Mouse (Mus musculus) midbrain, embryonic 11.5 days (tissue): ENCODE results near the gene Angpt4. TPM values are rescaled to one million over a fixed set of nuclear protein-coding genes. Genes with fewer than 3 reads are reported as not detected.

Experiments used
- ATAC-seq: fragments of 200-750 bp; cut with Nextera tagmentation; 2 replicates; pipeline ENCODE4 v1.8.0; 2017; ENCODE audit warnings: moderate TSS enrichment, moderate library complexity; ENCODE audit not compliant: low FRiP score
- DNase-seq: peaks from one replicate; pipeline ENCODE4 v3.0.0; 2015; ENCODE audit warnings: low spot score; ENCODE audit errors: missing footprints
- H3K27ac ChIP-seq: fragments of 300-500 bp; sonication (generic); 2 replicates; pipeline ENCODE4 v1.5.1; 2014; ENCODE audit warnings: low read depth, low read length
- H3K27me3 ChIP-seq: fragments of 300-500 bp; sonication (generic); 2 replicates; pipeline ENCODE4 v1.6.1; 2014; ENCODE audit warnings: mild to moderate bottlenecking, low read length, moderate library complexity, mixed read lengths; ENCODE audit not compliant: control insufficient read depth, insufficient read depth
- H3K36me3 ChIP-seq: fragments of 300-500 bp; sonication (generic); 2 replicates; pipeline ENCODE4 v1.6.1; 2014; ENCODE audit warnings: mild to moderate bottlenecking, low read length, moderate library complexity, mixed read lengths; ENCODE audit not compliant: control insufficient read depth, insufficient read depth
- H3K4me1 ChIP-seq: fragments of 300-500 bp; sonication (generic); 2 replicates; pipeline ENCODE4 v1.6.1; 2014; ENCODE audit warnings: low read length; ENCODE audit not compliant: control insufficient read depth, insufficient read depth
- H3K4me2 ChIP-seq: fragments of 300-500 bp; sonication (generic); 2 replicates; pipeline ENCODE4 v1.6.1; 2014; ENCODE audit warnings: mild to moderate bottlenecking, moderate library complexity
- H3K4me3 ChIP-seq: fragments of 300-500 bp; sonication (generic); 2 replicates; pipeline ENCODE4 v1.5.1; 2014; ENCODE audit warnings: low read depth, low read length
- H3K9ac ChIP-seq: fragments of 300-500 bp; sonication (generic); 2 replicates; pipeline ENCODE4 v1.6.1; 2014; ENCODE audit warnings: low read length
- H3K9me3 ChIP-seq: fragments of 300-500 bp; sonication (generic); 2 replicates; pipeline ENCODE4 v1.6.1; 2016; ENCODE audit warnings: low read length; ENCODE audit not compliant: control insufficient read depth
- WGBS: fragments of 180-500 bp; shearing (Covaris S2); extraction: QIAGEN DNeasy Blood & Tissue Kit; methylation state at CpG from one replicate; pipeline ENCODE4 v1.1.7; 2014; 5-methylcytosine and 5-hydroxymethylcytosine counted together
- polyA plus RNA-seq: library from polyadenylated mRNA; unstranded; fragments of >200 nt; fragmentation: Nextera tagmentation; extraction: Ambion mirVana; gene quantifications from 2 replicates; pipeline ENCODE4 v1.2.1, GENCODE M21; 2014

The Angpt4 gene
- polyA plus RNA-seq = 0.12 and 0.37 TPM in 2 replicates

GRCm38 (mm10) chr2:151910919-151911500, at the start of gene Angpt4:
Gene Angpt4 (plus strand): TSS chr2:151911210.
- H3K4me2 ChIP-seq = no peak within 1 kb of the TSS
- H3K36me3 ChIP-seq = no peaks in the 10 kb centered on the region
- H3K4me1 ChIP-seq = peaks cover 4% of the 10 kb centered on the region; the same call in 1 of the 2 replicates
- 68% methylated on average over 12 of the region's 13 CpGs for WGBS
- DNase-seq (peak; percentile 70), ATAC-seq (no peak)
- no peaks in the 10 kb centered on the region for H3K27me3 ChIP-seq
- no peak within 1 kb of the TSS for H3K27ac ChIP-seq
- H3K9me3 ChIP-seq = no peaks in the 10 kb centered on the region
- H3K9ac ChIP-seq = 0 out of 2 replicates have a peak within 1 kb of the TSS, but pooled peaks have one; percentile 1
- no peak within 1 kb of the TSS for H3K4me3 ChIP-seq

DNA sequence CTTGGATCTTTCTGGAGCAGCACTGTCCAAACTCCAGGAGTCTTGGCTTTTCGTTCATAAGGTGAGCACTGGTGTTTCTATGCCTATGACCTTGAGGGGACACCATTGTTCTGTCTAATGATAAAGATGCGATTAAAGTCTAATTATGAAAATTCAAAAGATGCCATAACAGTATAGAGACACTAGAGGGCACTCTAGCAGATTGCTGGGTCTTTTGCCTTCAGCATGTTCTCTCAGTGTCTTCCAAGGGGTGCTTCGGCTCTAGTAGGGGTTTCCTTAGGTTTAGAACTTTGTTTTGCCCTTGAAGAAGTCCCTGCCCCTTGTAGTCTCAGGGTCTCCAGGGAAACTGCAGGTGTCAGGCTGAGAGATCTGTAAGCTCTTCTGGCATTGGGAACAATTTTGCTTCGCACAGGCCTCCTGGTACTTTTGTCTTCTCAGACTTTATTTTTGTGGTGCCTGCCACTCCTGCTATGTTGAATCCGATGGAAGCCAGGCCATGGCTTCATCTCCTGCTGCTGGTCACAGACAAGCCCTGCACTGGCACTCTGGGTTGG, 48.7 kb upstream of the Angpt4 start:
- no peaks in the 10 kb centered on the region for H3K27me3 ChIP-seq
- H3K27ac ChIP-seq = no peak overlapping the region

DNA sequence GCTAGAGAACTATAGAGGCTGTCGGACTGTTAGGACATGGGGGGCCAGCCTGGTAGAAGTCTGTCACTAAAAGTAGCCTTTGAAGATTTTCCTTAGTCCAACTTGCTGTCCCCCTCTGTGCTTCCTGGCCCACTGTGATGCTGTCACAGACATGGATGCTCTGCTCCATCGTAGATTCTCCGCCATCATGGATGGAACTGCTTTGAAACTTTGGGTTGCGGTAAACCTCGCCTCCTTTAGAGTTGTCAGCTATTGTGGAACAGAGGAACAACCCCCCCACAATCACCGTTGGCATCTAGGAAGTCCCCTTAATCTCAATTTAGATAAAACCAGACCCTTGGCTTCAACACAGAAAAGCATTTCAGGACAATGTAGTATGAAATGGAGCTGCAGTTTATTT, 46.1 kb upstream of the Angpt4 start:
- Histone ChIP-seq H3K4me3 (no peak overlapping the region), H3K4me2 (no peak overlapping the region), H3K9ac (no peak overlapping the region), H3K9me3 (no peaks in the 10 kb centered on the region), H3K4me1 (peaks cover 5% of the 10 kb centered on the region; the same call in 1 of the 2 replicates), H3K27ac (no peak overlapping the region), H3K36me3 (no peaks in the 10 kb centered on the region), H3K27me3 (no peaks in the 10 kb centered on the region)
- peak; percentile 53 for DNase-seq
- no peak for ATAC-seq
- WGBS = 91% methylated on average over 6 of the region's 6 CpGs

More for the DNA sequence above, 48.7 kb upstream of the Angpt4 start:
- WGBS = 50% methylated on average over 5 of the region's 5 CpGs
- no peaks in the 10 kb centered on the region for H3K9me3 ChIP-seq
- H3K4me1 ChIP-seq = peaks cover 5% of the 10 kb centered on the region; the same call in 1 of the 2 replicates
- no peak overlapping the region for H3K4me2 ChIP-seq
- ATAC-seq (no peak; the same call in 1 of the 2 replicates), DNase-seq (peak; percentile 79)
- no peak overlapping the region for H3K4me3 ChIP-seq
- H3K36me3 ChIP-seq = no peaks in the 10 kb centered on the region
- H3K9ac ChIP-seq = no peak overlapping the region

DNA sequence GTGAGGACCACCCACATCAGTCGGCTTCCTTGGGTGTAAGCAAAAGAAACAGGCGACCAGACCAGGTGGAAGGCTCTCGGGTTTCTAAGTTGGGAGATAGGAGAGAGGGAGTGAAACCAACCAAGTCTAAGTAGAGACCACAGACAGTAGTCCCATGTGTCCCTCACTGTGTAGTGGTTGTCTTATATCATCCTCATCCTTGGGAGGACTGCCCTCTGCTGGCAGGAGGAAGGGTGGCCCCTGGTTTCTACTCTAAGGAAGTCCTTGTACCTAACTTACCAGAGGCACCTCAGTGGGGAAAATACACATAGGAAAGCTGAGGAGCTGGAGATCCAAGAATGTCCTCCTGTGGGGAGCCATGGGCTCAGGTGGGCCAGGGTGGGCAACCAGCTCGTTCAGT, 44.5 kb upstream of the Angpt4 start:
- Histone ChIP-seq H3K36me3 (no peaks in the 10 kb centered on the region), H3K4me2 (no peak overlapping the region), H3K4me3 (no peak overlapping the region), H3K27me3 (no peaks in the 10 kb centered on the region), H3K9ac (no peak overlapping the region), H3K27ac (no peak overlapping the region), H3K4me1 (peaks cover 5% of the 10 kb centered on the region; the same call in 1 of the 2 replicates), H3K9me3 (no peaks in the 10 kb centered on the region)
- ATAC-seq (peak; percentile 57; the same call in 1 of the 2 replicates), DNase-seq (peak; percentile 94)
- 51% methylated on average over 4 of the region's 4 CpGs for WGBS

GRCm38 (mm10) chr2:151868196-151868595, 42.8 kb upstream of the Angpt4 start:
- Histone ChIP-seq H3K4me3 (no peak overlapping the region), H3K4me1 (no peaks in the 10 kb centered on the region), H3K36me3 (no peaks in the 10 kb centered on the region), H3K9me3 (no peaks in the 10 kb centered on the region), H3K27ac (no peak overlapping the region), H3K4me2 (no peak overlapping the region), H3K9ac (no peak overlapping the region), H3K27me3 (no peaks in the 10 kb centered on the region)
- ATAC-seq (no peak), DNase-seq (peak; percentile 53)
- WGBS = 87% methylated on average over 8 of the region's 8 CpGs

- H3K27me3 ChIP-seq = no peaks in the 10 kb centered on the region
- no peak overlapping the region for H3K9ac ChIP-seq
- H3K9me3 ChIP-seq = no peaks in the 10 kb centered on the region
- H3K27ac ChIP-seq = no peak overlapping the region
- no peaks in the 10 kb centered on the region for H3K36me3 ChIP-seq
- no peak for ATAC-seq
- peak; percentile 76 for DNase-seq
- no peak overlapping the region for H3K4me2 ChIP-seq
- no peaks in the 10 kb centered on the region for H3K4me1 ChIP-seq
- H3K4me3 ChIP-seq = no peak overlapping the region
These were observed 36.5 kb upstream of the Angpt4 start for GRCm38 (mm10) chr2:151874551-151874950.

DNA sequence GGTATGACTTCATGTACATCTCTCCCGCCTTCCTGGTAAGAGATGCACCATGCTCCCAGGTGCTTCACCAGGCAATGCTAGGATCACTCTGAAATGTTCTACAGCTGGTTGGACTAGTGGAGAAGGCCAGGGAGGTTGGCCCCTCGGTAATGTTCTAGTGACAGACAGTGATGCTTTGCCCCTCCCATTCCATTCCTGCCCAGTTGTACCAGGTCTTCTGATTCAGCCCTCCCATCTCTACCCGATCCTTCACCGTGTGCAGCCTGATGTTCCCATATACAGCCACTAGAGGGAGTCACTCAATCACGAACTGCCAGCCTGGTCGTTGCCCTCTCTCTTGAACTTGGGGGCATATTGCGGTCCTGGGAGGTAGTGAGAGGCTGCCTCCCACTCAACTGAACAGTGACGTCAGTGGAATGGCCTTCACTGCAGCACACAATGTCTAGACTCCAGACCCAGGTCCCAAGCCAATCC, 35.0 kb upstream of the Angpt4 start:
- no peaks in the 10 kb centered on the region for H3K36me3 ChIP-seq
- H3K4me1 ChIP-seq = no peaks in the 10 kb centered on the region
- no peak overlapping the region for H3K9ac ChIP-seq
- H3K4me3 ChIP-seq = no peak overlapping the region
- WGBS = 17% methylated on average over 8 of the region's 8 CpGs
- no peaks in the 10 kb centered on the region for H3K9me3 ChIP-seq
- H3K27me3 ChIP-seq = no peaks in the 10 kb centered on the region
- H3K27ac ChIP-seq = no peak overlapping the region
- peak; percentile 88 for DNase-seq
- H3K4me2 ChIP-seq = no peak overlapping the region
- ATAC-seq = peak; percentile 80

- no peak overlapping the region for H3K4me2 ChIP-seq
- 79% methylated on average over 3 of the region's 3 CpGs for WGBS
- DNase-seq (peak; percentile 14), ATAC-seq (no peak)
- no peak overlapping the region for H3K27ac ChIP-seq
- no peaks in the 10 kb centered on the region for H3K27me3 ChIP-seq
- no peaks in the 10 kb centered on the region for H3K36me3 ChIP-seq
- no peak overlapping the region for H3K9ac ChIP-seq
- no peak overlapping the region for H3K4me3 ChIP-seq
- H3K4me1 ChIP-seq = no peaks in the 10 kb centered on the region
- no peaks in the 10 kb centered on the region for H3K9me3 ChIP-seq
These were observed 32.4 kb upstream of the Angpt4 start for GRCm38 (mm10) chr2:151878645-151879044.

DNA sequence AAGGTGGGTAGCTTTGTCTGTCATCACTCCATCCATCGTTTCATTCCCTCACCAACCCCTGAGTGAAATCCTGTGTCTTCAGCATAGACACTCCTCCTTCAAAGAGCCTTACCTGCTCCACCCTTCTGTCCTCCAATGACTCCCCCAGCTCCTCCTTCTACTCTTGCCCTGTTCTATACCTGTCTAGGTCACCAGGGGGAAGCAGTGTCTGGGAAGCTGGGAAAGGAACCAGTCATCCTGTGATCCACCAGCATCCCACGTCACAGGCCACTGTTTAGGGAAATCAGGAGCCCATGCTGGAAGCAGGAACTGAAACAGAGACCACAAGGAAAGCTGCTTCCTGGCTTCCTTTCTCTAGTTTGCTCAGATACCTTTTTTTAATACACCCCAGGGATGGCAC, 31.2 kb upstream of the Angpt4 start:
- no peaks in the 10 kb centered on the region for H3K9me3 ChIP-seq
- no peak overlapping the region for H3K27ac ChIP-seq
- no peak overlapping the region for H3K9ac ChIP-seq
- no peaks in the 10 kb centered on the region for H3K36me3 ChIP-seq
- H3K4me3 ChIP-seq = no peak overlapping the region
- H3K27me3 ChIP-seq = no peaks in the 10 kb centered on the region
- DNase-seq (no peak), ATAC-seq (no peak)
- H3K4me2 ChIP-seq = no peak overlapping the region
- WGBS = 71% methylated on average over 2 of the region's 2 CpGs
- H3K4me1 ChIP-seq = no peaks in the 10 kb centered on the region
